Mouse (Mus musculus) C2C12 (cell line): ENCODE results near the gene Ccdc180.

Experiments
- CEBPB ChIP-seq: IDR thresholded peaks from one replicate; pipeline ENCODE4 v1.6.1; 2011; ENCODE audit warnings: low read depth, mild to moderate bottlenecking, control low read depth, moderate library complexity
- CTCF ChIP-seq: IDR thresholded peaks from one replicate; pipeline ENCODE4 v1.5.1; 2011; ENCODE audit not compliant: control insufficient read depth, insufficient read depth, insufficient read length
- FOSL1 ChIP-seq: IDR thresholded peaks from one replicate; pipeline ENCODE4 v1.8.0; 2011; ENCODE audit warnings: mild to moderate bottlenecking, low read length; ENCODE audit not compliant: poor library complexity, insufficient read depth, severe bottlenecking
- MAX ChIP-seq: IDR thresholded peaks from one replicate; pipeline ENCODE4 v1.6.1; 2011; ENCODE audit warnings: mild to moderate bottlenecking, control low read depth
- MYOD1 ChIP-seq: IDR thresholded peaks from one replicate; pipeline ENCODE4 v1.6.1; 2011; ENCODE audit warnings: low read depth; ENCODE audit not compliant: control insufficient read depth, insufficient read length
- MYOG ChIP-seq: IDR thresholded peaks from one replicate; pipeline ENCODE4 v1.6.1; 2011; ENCODE audit not compliant: control insufficient read depth, insufficient read length; ENCODE audit errors: extremely low read depth
- USF1 ChIP-seq: IDR thresholded peaks from one replicate; pipeline ENCODE4 v1.6.1; 2011; ENCODE audit warnings: low read depth, mild to moderate bottlenecking, control low read depth, moderate library complexity

DNA sequence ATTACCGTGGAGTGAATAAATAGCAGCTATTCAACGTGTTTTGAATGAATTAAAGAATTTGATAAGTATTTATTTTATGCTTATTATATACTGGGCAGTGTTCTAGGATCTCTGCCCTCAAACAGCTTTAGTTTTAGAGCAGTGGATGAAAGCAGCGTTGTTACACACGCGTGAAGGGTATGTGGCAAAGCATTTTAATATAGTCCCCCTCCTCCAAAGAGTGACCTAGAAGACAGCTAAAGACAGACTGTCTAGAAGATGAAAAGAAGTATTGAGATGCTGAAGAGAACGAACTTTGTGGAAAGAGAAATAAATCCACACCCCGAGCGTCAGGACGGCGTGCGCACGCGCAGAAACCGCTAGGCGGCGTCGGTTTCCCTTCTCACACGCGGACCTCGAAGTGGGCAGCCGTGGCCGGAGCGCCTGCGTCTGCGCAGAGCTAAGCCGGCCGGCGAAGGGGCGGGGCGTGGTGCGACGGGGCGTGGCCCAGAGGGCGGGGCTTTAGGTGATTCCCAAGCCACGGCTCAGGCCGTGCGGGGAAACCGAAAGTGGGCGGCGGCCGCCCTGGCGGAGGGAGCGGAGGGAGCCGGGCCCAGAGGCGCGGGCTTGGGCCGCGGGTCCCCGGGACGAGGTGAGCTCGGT lies 81.8 kb downstream of the Ccdc180 start:
- TF ChIP-seq USF1 (no peak), CTCF (peak; percentile 92), MYOD1 (no peak), MAX (peak; percentile 43), CEBPB (no peak), MYOG (no peak), FOSL1 (no peak)
